Mouse (Mus musculus) CH12F3 (cell line): Measurements from ENCODE around the gene Tmem132d.

Source experiments
- in situ Hi-C: fragments of 300-500 bp; cut with MboI; formaldehyde crosslinking; loops from 2 replicates; pipeline ENCODE4 v1.14.3; 2020; ENCODE audit warnings: low sequenced_read_pairs

The Tmem132d gene

GRCm38 (mm10) chr5:128407546-128407945 lies 25.3 kb downstream of the Tmem132d start:
- in situ Hi-C loops: no loop called here

GRCm38 (mm10) chr5:128405071-128405470 lies 27.8 kb downstream of the Tmem132d start:
- in situ Hi-C loops: no loop called here

GRCm38 (mm10) chr5:128404223-128404622 lies 28.7 kb downstream of the Tmem132d start:
- in situ Hi-C loops: no loop called here

- in situ Hi-C loops: no loop called here
Observed at GRCm38 (mm10) chr5:128392372-128392771, 40.5 kb downstream of the Tmem132d start.

- in situ Hi-C loops: no loop called here
Observed at GRCm38 (mm10) chr5:128389665-128390064, 43.2 kb downstream of the Tmem132d start.

GRCm38 (mm10) chr5:128388358-128389141 lies 44.3 kb downstream of the Tmem132d start:
- in situ Hi-C loops: no loop called here

- in situ Hi-C loops: no loop called here
Observed at GRCm38 (mm10) chr5:128369814-128370213, 63.1 kb downstream of the Tmem132d start.

- in situ Hi-C loops: no loop called here
Observed at GRCm38 (mm10) chr5:128369111-128369510, 63.8 kb downstream of the Tmem132d start.

GRCm38 (mm10) chr5:128365261-128365985 lies 67.5 kb downstream of the Tmem132d start:
- in situ Hi-C loops: no loop called here

- in situ Hi-C loops: no loop called here
Observed at GRCm38 (mm10) chr5:128360946-128361675, 71.8 kb downstream of the Tmem132d start.

- in situ Hi-C loops: no loop called here
Observed at GRCm38 (mm10) chr5:128348835-128349234, 84.0 kb downstream of the Tmem132d start.

GRCm38 (mm10) chr5:128336841-128337240 lies 96.0 kb downstream of the Tmem132d start:
- in situ Hi-C loops: no loop called here

- in situ Hi-C loops: no loop called here
Observed at GRCm38 (mm10) chr5:128332766-128333165, 100.1 kb downstream of the Tmem132d start.

- in situ Hi-C loops: no loop called here
Observed at GRCm38 (mm10) chr5:128330351-128330750, 102.5 kb downstream of the Tmem132d start.

- in situ Hi-C loops: no loop called here
Observed at GRCm38 (mm10) chr5:128302387-128302786, 130.5 kb downstream of the Tmem132d start.

GRCm38 (mm10) chr5:128291191-128291590 lies 141.7 kb downstream of the Tmem132d start:
- in situ Hi-C loops: no loop called here

- in situ Hi-C loops: no loop called here
Observed at GRCm38 (mm10) chr5:128273255-128273654, 159.6 kb downstream of the Tmem132d start.

GRCm38 (mm10) chr5:128267366-128267765 lies 165.5 kb downstream of the Tmem132d start:
- in situ Hi-C loops: no loop called here

- in situ Hi-C loops: no loop called here
Observed at GRCm38 (mm10) chr5:128244219-128244618, 188.7 kb downstream of the Tmem132d start.

- in situ Hi-C loops: no loop called here
Observed at GRCm38 (mm10) chr5:128236638-128237335, 196.1 kb downstream of the Tmem132d start.

GRCm38 (mm10) chr5:128235611-128236010 lies 197.3 kb downstream of the Tmem132d start:
- in situ Hi-C loops: no loop called here
